Mouse (Mus musculus) left cerebral cortex, postnatal 4 days (tissue): ENCODE data around the gene Ing3. TPM values are rescaled to one million over a fixed set of nuclear protein-coding genes. Genes with fewer than 3 reads are reported as not detected.

Source experiments
- DNase-seq: peaks from one replicate; pipeline ENCODE4 v3.0.0-alpha.2; 2022
- intact Hi-C: fragments of 180-260 bp; cut with DNase I; formaldehyde crosslinking; loops from one replicate; pipeline ENCODE4 v1.15.1; 2025
- total RNA-seq, 2 experiments: library from RNA; stranded (reverse); gene quantifications; 2 replicates each; pipeline ENCODE4 v1.2.3; 2021

Gene Ing3
- total RNA-seq, 2 experiments from 2014 or later: 21.8 to 22.8 TPM

DNA sequence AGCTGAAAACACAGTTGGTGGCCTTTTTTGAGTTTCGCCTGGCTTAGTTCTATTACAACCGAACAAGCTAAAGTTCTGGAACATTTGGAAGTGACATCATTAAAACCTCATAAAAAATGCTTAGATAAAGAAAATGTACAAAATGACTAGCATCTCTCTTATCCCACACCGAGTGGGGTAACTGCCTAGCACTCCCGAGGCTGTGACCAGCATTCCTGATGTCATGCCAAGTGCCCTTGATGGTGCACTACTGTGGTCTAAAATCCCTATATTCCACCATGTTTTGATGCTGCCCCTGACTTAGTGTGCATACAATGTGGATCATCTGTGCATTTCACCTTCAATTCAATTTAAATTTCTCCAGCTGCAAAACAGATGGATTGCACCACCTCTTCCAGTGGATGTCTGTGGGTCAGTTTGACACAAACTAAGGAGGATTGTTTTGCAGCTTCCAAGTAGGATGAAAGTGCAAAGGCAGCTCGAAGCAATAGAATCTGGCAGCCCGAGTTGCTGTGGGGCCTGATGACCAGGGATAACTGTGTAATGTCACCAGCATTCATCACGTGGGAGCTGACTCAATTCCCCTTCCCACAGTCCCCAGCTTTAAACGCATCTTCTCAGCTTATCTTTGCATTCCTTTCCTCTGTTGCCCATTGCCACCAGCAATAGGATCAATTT is 69.5 kb downstream of the Ing3 start:
- no peak for DNase-seq
- intact Hi-C loops: no loop called here

GRCm38 (mm10) chr6:22019637-22020036 is 70.3 kb downstream of the Ing3 start:
- no peak for DNase-seq
- intact Hi-C loops: no loop called here

DNA sequence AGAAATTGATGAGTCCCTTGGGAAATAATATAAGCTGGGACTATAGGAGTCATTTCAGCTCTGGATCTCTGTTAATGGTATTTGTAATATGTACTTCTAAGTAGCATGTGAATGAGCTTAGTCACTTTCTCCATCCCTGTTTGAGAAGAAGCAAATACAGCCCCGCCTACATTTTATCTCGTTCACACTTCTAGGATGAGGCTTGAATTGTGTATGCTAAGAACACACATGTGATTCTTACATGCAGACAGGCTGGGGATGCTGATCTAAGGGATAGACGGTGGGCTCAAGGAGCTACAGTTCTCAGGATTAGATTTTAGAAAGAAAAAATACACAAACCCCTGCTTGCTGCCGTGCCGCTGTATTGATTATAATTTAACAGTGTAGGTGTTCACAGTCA is 71.3 kb downstream of the Ing3 start:
- no peak for DNase-seq
- intact Hi-C loops: no loop called here

DNA sequence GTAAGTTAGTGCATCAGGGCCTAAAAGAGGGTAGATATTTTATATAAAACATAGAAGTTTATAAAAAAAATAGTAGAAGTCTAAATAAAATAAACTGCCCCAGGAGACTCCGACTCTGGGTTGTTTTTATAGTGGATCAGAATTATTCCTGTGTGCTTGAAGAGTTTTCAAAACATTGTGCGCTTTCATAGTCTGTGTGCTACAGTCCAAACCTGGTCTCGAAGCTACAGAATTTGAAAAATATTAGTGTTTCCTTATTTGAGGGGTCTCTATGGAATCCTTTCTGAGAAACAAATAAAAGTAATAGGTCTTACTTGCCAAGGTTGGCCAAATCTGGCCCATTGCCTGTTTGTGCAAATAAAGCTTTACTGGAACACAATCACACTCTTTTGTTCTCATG is 71.9 kb downstream of the Ing3 start:
- intact Hi-C loops: no loop called here
- DNase-seq: no peak

DNA sequence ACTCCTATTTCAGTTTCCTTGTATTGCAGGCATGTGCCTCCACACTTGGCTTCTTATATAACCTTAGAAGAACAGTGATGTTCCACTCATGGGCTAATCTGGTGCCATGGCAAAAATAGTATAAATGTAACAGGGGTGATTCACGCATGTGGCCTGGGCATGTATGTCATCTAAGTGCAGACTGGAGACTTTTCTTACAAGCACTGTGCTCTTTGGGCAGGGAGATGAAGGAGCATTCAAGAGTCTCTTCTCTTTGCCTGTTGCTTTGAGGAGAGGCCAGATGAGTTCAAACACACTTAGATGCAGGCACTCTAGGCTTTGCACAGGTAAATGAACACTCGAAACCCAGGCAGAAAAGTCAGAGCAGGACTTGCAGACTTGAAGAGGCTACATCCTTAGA is 74.8 kb downstream of the Ing3 start:
- intact Hi-C loops: no loop called here
- no peak for DNase-seq

Other genes starting within 250 kb of the Ing3 start
- 10 to 100 TPM; 21.1 to 23.3 TPM for gene Tspan12, start 97.1 kb upstream of the Ing3 start, total RNA-seq
- gene Cped1, start 36.3 kb downstream of the Ing3 start, total RNA-seq: 1 to 10 TPM; 2.8 to 5.9 TPM